Mouse (Mus musculus) liver, embryonic 16.5 days (tissue): Measurements from ENCODE around the gene Spdye4a. TPM values are rescaled to one million over a fixed set of nuclear protein-coding genes. Genes with fewer than 3 reads are reported as not detected.

Experiments
- ATAC-seq: fragments of 200-750 bp; cut with Nextera tagmentation; 2 replicates; pipeline ENCODE4 v1.8.0; 2017; ENCODE audit warnings: low read depth, mild to moderate bottlenecking, moderate number of reproducible peaks, moderate library complexity
- H3K27ac ChIP-seq: fragments of 300-500 bp; sonication (generic); 2 replicates; pipeline ENCODE4 v1.5.1; 2014; ENCODE audit warnings: mild to moderate bottlenecking, low read length
- H3K27me3 ChIP-seq: fragments of 300-500 bp; sonication (generic); 2 replicates; pipeline ENCODE4 v1.6.1; 2014; ENCODE audit warnings: low read depth, low read length, mixed read lengths; ENCODE audit not compliant: control insufficient read depth, insufficient read depth
- H3K36me3 ChIP-seq: fragments of 300-500 bp; sonication (generic); 2 replicates; pipeline ENCODE4 v1.6.1; 2014; ENCODE audit warnings: mild to moderate bottlenecking; ENCODE audit not compliant: control insufficient read depth, insufficient read depth
- H3K4me1 ChIP-seq: fragments of 300-500 bp; sonication (generic); 2 replicates; pipeline ENCODE4 v1.6.1; 2014; ENCODE audit warnings: low read depth, low read length, mixed read lengths; ENCODE audit not compliant: control insufficient read depth
- H3K4me2 ChIP-seq: fragments of 300-500 bp; sonication (generic); 2 replicates; pipeline ENCODE4 v1.6.1; 2014; ENCODE audit warnings: low read depth, low read length, mixed read lengths
- H3K4me3 ChIP-seq: fragments of 300-500 bp; sonication (generic); 2 replicates; pipeline ENCODE4 v1.5.1; 2014; ENCODE audit warnings: low read depth, mild to moderate bottlenecking, low read length
- H3K9ac ChIP-seq: fragments of 300-500 bp; sonication (generic); 2 replicates; pipeline ENCODE4 v1.6.1; 2014; ENCODE audit warnings: low read depth, low read length
- H3K9me3 ChIP-seq: fragments of 300-500 bp; sonication (generic); replicated peaks from 2 replicates; pipeline ENCODE4 v1.6.1; 2016; ENCODE audit warnings: low read length; ENCODE audit not compliant: control insufficient read depth
- WGBS: fragments of 180-500 bp; shearing (Covaris S2); extraction: QIAGEN DNeasy Blood & Tissue Kit; methylation state at CpG from one replicate; pipeline ENCODE4 v1.1.7; 2014; ENCODE audit not compliant: insufficient replicate concordance; 5-methylcytosine and 5-hydroxymethylcytosine counted together
- polyA plus RNA-seq: library from polyadenylated mRNA; unstranded; fragments of >200 nt; fragmentation: Nextera tagmentation; extraction: Ambion mirVana; gene quantifications from 2 replicates; pipeline ENCODE4 v1.2.1, GENCODE M21; 2015

Gene Spdye4a
- polyA plus RNA-seq, 1 experiment from 2014 or later: not detected

GRCm38 (mm10) chr5:143266794-143267193 lies 40.1 kb upstream of the Spdye4a start:
- Histone ChIP-seq H3K9ac (no peak overlapping the region), H3K27ac (no peak overlapping the region), H3K9me3 (no peaks in the 10 kb centered on the region), H3K4me2 (no peak overlapping the region), H3K4me1 (no peaks in the 10 kb centered on the region; the same call in none of the 2 replicates), H3K27me3 (peaks cover 3% of the 10 kb centered on the region; the same call in 1 of the 2 replicates), H3K4me3 (no peak overlapping the region), H3K36me3 (no peaks in the 10 kb centered on the region)
- 56% methylated on average over 6 of the region's 6 CpGs for WGBS
- ATAC-seq: no peak

- H3K36me3 ChIP-seq: no peaks in the 10 kb centered on the region
- no peak overlapping the region for H3K4me2 ChIP-seq
- WGBS: 27% methylated on average over 1 of the region's 1 CpGs
- H3K27me3 ChIP-seq: peaks cover 3% of the 10 kb centered on the region; the same call in 1 of the 2 replicates
- H3K4me1 ChIP-seq: no peaks in the 10 kb centered on the region; the same call in none of the 2 replicates
- ATAC-seq: no peak
- no peak overlapping the region for H3K27ac ChIP-seq
- H3K9me3 ChIP-seq: no peaks in the 10 kb centered on the region
- H3K4me3 ChIP-seq: no peak overlapping the region
- H3K9ac ChIP-seq: no peak overlapping the region
These were observed 38.7 kb upstream of the Spdye4a start for GRCm38 (mm10) chr5:143265409-143265808.

GRCm38 (mm10) chr5:143264689-143265088 lies 38.0 kb upstream of the Spdye4a start:
- WGBS: 80% methylated on average over 10 of the region's 10 CpGs
- Histone ChIP-seq H3K4me1 (no peaks in the 10 kb centered on the region; the same call in none of the 2 replicates), H3K4me3 (no peak overlapping the region), H3K36me3 (no peaks in the 10 kb centered on the region), H3K9ac (no peak overlapping the region), H3K4me2 (no peak overlapping the region), H3K27me3 (peaks cover 3% of the 10 kb centered on the region; the same call in 1 of the 2 replicates), H3K9me3 (no peaks in the 10 kb centered on the region), H3K27ac (no peak overlapping the region)
- ATAC-seq: no peak

DNA sequence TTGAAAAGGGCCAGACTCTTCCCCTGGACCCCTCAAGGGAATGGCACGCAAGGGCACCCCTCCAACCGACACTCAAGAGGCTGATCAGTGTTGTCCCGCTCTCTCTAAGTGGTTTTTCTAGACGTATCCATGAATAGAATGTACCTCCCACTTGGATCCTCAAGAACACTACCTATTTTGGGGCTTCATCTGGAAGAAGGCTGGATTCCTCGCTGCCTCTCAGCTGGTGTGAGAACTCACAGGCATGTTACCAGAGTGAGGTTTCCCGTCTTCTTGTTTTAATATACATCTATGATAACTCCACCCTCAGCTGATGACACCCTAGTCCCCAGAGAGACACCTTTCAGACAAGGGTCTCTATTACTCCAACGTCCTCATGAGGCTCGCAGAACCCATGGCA lies 34.9 kb upstream of the Spdye4a start:
- H3K9me3 ChIP-seq: no peaks in the 10 kb centered on the region
- no peak overlapping the region for H3K4me3 ChIP-seq
- no peak overlapping the region for H3K9ac ChIP-seq
- no peak for ATAC-seq
- peaks cover 7% of the 10 kb centered on the region for H3K27me3 ChIP-seq
- 71% methylated on average over 8 of the region's 8 CpGs for WGBS
- H3K4me2 ChIP-seq: no peak overlapping the region
- H3K4me1 ChIP-seq: no peaks in the 10 kb centered on the region
- no peak overlapping the region for H3K27ac ChIP-seq
- no peaks in the 10 kb centered on the region for H3K36me3 ChIP-seq

GRCm38 (mm10) chr5:143255802-143256201 lies 29.1 kb upstream of the Spdye4a start:
- WGBS: 60% methylated on average over 5 of the region's 5 CpGs
- Histone ChIP-seq H3K4me3 (no peak overlapping the region), H3K27ac (no peak overlapping the region), H3K9ac (no peak overlapping the region), H3K9me3 (no peaks in the 10 kb centered on the region), H3K36me3 (no peaks in the 10 kb centered on the region), H3K4me1 (peaks cover 8% of the 10 kb centered on the region), H3K27me3 (peaks cover 65% of the 10 kb centered on the region), H3K4me2 (no peak overlapping the region)
- no peak for ATAC-seq

GRCm38 (mm10) chr5:143255131-143255519 lies 28.4 kb upstream of the Spdye4a start:
- Histone ChIP-seq H3K36me3 (no peaks in the 10 kb centered on the region), H3K4me1 (peaks cover 8% of the 10 kb centered on the region), H3K4me3 (no peak overlapping the region), H3K9ac (no peak overlapping the region), H3K27me3 (peaks cover 65% of the 10 kb centered on the region), H3K27ac (no peak overlapping the region), H3K4me2 (no peak overlapping the region), H3K9me3 (no peaks in the 10 kb centered on the region)
- ATAC-seq: no peak
- WGBS: 11% methylated on average over 24 of the region's 24 CpGs

GRCm38 (mm10) chr5:143254487-143255130 lies 27.9 kb upstream of the Spdye4a start:
- H3K27me3 ChIP-seq: peaks cover 65% of the 10 kb centered on the region
- H3K36me3 ChIP-seq: no peaks in the 10 kb centered on the region
- 5% methylated on average over 66 of the region's 66 CpGs for WGBS
- H3K4me2 ChIP-seq: no peak overlapping the region
- no peaks in the 10 kb centered on the region for H3K9me3 ChIP-seq
- no peak overlapping the region; the same call in 1 of the 2 replicates for H3K4me3 ChIP-seq
- H3K9ac ChIP-seq: no peak overlapping the region
- H3K4me1 ChIP-seq: peaks cover 8% of the 10 kb centered on the region
- ATAC-seq: no peak
- H3K27ac ChIP-seq: no peak overlapping the region

DNA sequence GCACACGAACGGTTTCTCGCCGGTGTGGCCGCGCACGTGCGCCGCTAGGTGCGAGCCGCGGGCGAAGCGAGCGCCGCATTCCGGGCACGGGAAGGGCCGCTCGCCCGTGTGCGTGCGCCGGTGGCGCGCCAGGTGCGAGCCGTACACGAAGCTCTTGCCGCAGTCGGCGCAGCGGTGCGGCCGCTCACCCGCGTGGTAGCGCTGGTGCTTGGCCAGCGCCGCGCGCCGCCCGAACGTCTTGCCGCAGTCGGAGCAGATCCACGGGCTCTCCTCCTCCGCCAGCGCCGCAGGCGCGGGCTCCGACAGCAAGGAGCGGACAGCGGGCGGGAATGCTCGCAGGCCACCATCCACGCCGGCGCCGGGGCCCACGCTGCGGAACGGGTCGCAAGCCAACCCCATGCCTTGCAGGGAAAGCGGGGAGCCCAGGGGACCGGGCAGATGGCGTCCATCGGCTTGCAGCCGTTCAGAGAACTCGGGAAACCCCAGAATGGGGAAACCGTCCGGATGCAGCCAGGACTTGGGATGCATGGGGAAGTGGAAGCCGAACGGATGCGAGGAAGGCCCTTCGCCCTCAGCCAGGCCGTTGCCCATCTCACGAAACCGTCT lies 27.3 kb upstream of the Spdye4a start:
- Histone ChIP-seq H3K36me3 (no peaks in the 10 kb centered on the region), H3K4me3 (peak overlapping the region; percentile 34), H3K9me3 (no peaks in the 10 kb centered on the region), H3K27me3 (peaks cover 65% of the 10 kb centered on the region), H3K27ac (no peak overlapping the region), H3K4me2 (peak overlapping the region; percentile 49), H3K9ac (no peak overlapping the region), H3K4me1 (peaks cover 8% of the 10 kb centered on the region)
- 3% methylated on average over 71 of the region's 81 CpGs for WGBS
- no peak for ATAC-seq

- 2% methylated on average over 101 of the region's 103 CpGs for WGBS
These were observed 26.6 kb upstream of the Spdye4a start for GRCm38 (mm10) chr5:143253186-143253880.

More at GRCm38 (mm10) chr5:143253186-143253880, 26.6 kb upstream of the Spdye4a start:
- Histone ChIP-seq H3K9me3 (no peaks in the 10 kb centered on the region), H3K4me3 (peak overlapping the region; percentile 34), H3K27ac (no peak overlapping the region), H3K27me3 (peaks cover 62% of the 10 kb centered on the region), H3K9ac (no peak overlapping the region), H3K4me1 (peaks cover 8% of the 10 kb centered on the region), H3K4me2 (peak overlapping the region; percentile 49), H3K36me3 (no peaks in the 10 kb centered on the region)
- no peak for ATAC-seq
